Mouse (Mus musculus) hindbrain, postnatal 0 days (tissue): Measurements from ENCODE around the gene Nrxn3. TPM values are rescaled to one million over a fixed set of nuclear protein-coding genes. Genes with fewer than 3 reads are reported as not detected.

Experiments used
- ATAC-seq: fragments of 200-750 bp; cut with Nextera tagmentation; 2 replicates; pipeline ENCODE4 v1.8.0; 2017; ENCODE audit warnings: mild to moderate bottlenecking, moderate TSS enrichment, moderate library complexity
- DNase-seq: peaks from one replicate; pipeline ENCODE4 v3.0.0-alpha.2; 2015; ENCODE audit warnings: low spot score
- H3K27ac ChIP-seq: fragments of 300-500 bp; sonication (generic); 2 replicates; pipeline ENCODE4 v1.5.1; 2014; ENCODE audit warnings: mild to moderate bottlenecking
- H3K27me3 ChIP-seq: fragments of 300-500 bp; sonication (generic); 2 replicates; pipeline ENCODE4 v1.6.1; 2014; ENCODE audit warnings: low read length, mixed read lengths; ENCODE audit not compliant: insufficient read depth
- H3K36me3 ChIP-seq: fragments of 300-500 bp; sonication (generic); 2 replicates; pipeline ENCODE4 v1.6.1; 2014; ENCODE audit warnings: low read length, mixed read lengths; ENCODE audit not compliant: insufficient read depth
- H3K4me1 ChIP-seq: fragments of 300-500 bp; sonication (generic); 2 replicates; pipeline ENCODE4 v1.6.1; 2014; ENCODE audit warnings: antibody characterized with exemption, low read length, mixed read lengths; ENCODE audit not compliant: insufficient read depth
- H3K4me2 ChIP-seq: fragments of 300-500 bp; sonication (generic); 2 replicates; pipeline ENCODE4 v1.6.1; 2014; ENCODE audit warnings: low read depth, mild to moderate bottlenecking, low read length, moderate library complexity, mixed read lengths
- H3K4me3 ChIP-seq: fragments of 300-500 bp; sonication (generic); 2 replicates; pipeline ENCODE4 v1.5.1; 2014; ENCODE audit warnings: low read length
- H3K9ac ChIP-seq: fragments of 300-500 bp; sonication (generic); replicated peaks from 2 replicates; pipeline ENCODE4 v1.6.1; 2014; ENCODE audit warnings: mild to moderate bottlenecking, low read length, moderate library complexity, mixed read lengths
- H3K9me3 ChIP-seq: fragments of 300-500 bp; sonication (generic); 2 replicates; pipeline ENCODE4 v1.6.1; 2016; ENCODE audit warnings: low read length, mixed read lengths
- CTCF ChIP-seq: IDR thresholded peaks from 2 replicates; pipeline ENCODE4 v1.5.1; 2016; ENCODE audit warnings: antibody characterized with exemption, control low read depth, low read depth
- WGBS: fragments of 180-500 bp; shearing (Covaris S2); extraction: QIAGEN DNeasy Blood & Tissue Kit; methylation state at CpG from one replicate; pipeline ENCODE4 v1.1.7; 2014; 5-methylcytosine and 5-hydroxymethylcytosine counted together
- polyA plus RNA-seq: library from polyadenylated mRNA; unstranded; fragments of >200 nt; fragmentation: Nextera tagmentation; extraction: Ambion mirVana; gene quantifications from 2 replicates; pipeline ENCODE4 v1.2.1, GENCODE M21; 2015
- total RNA-seq: library from RNA; depleted of rRNA; stranded (reverse); fragments of >200 nt; gene quantifications from 2 replicates; pipeline ENCODE4 v1.2.3, GENCODE M21; 2014

The Nrxn3 gene
- total and polyA plus RNA-seq, 2 experiments from 2014 or later: 87.8 to 103 TPM

DNA sequence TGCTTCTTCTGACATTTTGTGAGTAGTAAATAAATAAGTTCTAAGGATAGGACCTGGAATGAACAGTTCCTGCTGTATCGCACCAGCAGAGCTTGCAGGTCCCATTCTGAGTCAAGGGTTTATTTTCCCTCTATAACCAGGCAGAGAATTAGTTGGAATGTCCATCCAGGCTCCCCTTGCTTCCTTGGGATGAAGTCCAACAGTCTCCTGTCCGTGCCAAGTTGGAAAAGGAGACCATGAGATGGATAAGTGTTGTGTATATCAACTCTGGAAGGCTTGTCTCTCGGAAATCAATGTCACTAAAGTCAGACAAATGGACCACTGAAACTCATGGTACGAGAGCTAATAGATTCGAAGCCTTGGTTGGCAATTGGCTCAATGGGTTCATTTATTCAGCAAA lies 1087.5 kb downstream of the Nrxn3 start:
- H3K4me1 ChIP-seq: no peaks in the 10 kb centered on the region
- ATAC-seq: no peak
- no peak overlapping the region for H3K9ac ChIP-seq
- WGBS: 84% methylated on average over 5 of the region's 5 CpGs
- H3K27ac ChIP-seq: no peak overlapping the region
- no peak for TF ChIP-seq CTCF
- no peaks in the 10 kb centered on the region for H3K9me3 ChIP-seq
- H3K36me3 ChIP-seq: no peaks in the 10 kb centered on the region
- H3K4me2 ChIP-seq: no peak overlapping the region
- H3K4me3 ChIP-seq: no peak overlapping the region
- DNase-seq: no peak
- no peaks in the 10 kb centered on the region for H3K27me3 ChIP-seq

DNA sequence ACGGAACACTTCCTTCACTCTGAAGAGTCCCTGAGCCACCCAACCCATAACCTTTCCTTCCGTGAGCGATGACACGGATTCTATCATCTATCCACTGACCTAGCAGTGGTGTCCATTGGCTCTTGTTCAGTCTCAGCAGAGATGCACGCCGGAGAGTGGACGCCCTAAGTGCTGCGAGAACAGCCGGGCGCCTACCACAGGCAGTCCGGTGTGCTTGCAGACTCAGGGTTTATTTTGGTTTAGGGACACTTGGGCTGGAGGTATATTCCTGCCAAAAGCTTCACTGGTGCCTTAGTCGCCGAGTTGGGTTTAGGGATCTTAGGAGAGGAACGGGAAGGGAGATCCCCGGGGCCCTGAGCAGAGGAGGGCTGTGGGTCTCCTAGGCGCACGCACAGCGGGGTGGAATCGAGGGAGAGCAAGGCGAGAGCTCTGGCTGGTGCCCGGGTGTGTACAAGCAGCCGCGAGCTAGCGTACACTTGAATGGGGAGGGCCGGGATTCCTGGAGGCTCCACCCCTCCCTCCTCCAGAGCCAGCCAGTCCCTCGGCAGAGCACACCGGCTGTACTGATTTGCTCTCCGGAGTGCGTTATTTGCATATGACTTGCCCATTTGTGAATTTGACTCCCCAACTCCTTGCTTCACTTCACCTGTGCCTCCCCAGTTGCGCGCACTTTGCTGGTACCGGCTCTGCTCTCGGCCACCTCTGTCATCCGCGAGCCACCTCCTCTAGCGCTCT lies 1089.3 kb downstream of the Nrxn3 start:
- TF ChIP-seq CTCF: peak; percentile 48
- Histone ChIP-seq H3K9me3 (no peaks in the 10 kb centered on the region), H3K4me3 (peak overlapping the region; percentile 59), H3K9ac (peak overlapping the region; percentile 58), H3K27me3 (no peaks in the 10 kb centered on the region), H3K4me2 (peak overlapping the region; percentile 96), H3K36me3 (no peaks in the 10 kb centered on the region), H3K27ac (peak overlapping the region; percentile 77), H3K4me1 (no peaks in the 10 kb centered on the region)
- WGBS: 1% methylated on average over 36 of the region's 36 CpGs
- DNase-seq (peak; percentile 82), ATAC-seq (peak; percentile 94)

DNA sequence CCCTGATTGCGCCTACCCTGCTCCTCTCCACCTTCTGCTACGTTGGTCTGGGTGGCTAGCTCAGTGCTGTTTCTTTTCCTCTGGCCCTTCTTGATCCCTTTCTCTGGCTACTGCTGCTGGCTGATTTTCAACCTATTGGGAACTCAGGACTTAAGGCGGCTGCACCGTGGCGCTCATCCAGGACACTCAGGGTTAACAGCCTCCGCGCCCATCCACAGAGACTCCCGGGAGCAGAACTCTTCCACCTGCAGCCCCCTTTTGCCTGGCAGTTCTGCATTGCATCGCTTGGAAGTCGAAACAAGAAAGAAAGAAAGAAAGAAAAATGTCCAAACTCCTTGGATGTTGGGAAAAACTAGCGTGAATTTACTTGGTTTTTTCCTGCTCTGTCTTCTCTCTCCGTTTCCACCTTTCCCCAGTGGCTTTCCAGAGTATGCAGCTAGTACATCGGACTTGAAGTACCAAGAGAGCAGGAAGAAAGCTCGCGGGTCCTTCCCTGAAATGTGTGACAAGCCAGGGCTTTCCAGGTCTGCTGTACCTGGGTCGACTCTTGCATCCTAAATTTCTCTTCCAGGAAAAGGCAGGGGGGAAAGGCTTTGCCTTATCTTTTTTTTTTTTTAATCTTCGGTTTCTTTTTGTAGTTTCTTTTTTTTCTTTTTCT lies 1090.0 kb downstream of the Nrxn3 start:
- ATAC-seq (no peak; the same call in 1 of the 2 replicates), DNase-seq (peak; percentile 62)
- Histone ChIP-seq H3K9ac (peak overlapping the region; percentile 58), H3K4me1 (peaks cover 3% of the 10 kb centered on the region; the same call in 1 of the 2 replicates), H3K9me3 (no peaks in the 10 kb centered on the region), H3K27me3 (no peaks in the 10 kb centered on the region), H3K4me2 (peak overlapping the region; percentile 96), H3K4me3 (peak overlapping the region; percentile 59), H3K36me3 (no peaks in the 10 kb centered on the region), H3K27ac (peak overlapping the region; percentile 77)
- 2% methylated on average over 17 of the region's 17 CpGs for WGBS
- TF ChIP-seq CTCF: no peak

DNA sequence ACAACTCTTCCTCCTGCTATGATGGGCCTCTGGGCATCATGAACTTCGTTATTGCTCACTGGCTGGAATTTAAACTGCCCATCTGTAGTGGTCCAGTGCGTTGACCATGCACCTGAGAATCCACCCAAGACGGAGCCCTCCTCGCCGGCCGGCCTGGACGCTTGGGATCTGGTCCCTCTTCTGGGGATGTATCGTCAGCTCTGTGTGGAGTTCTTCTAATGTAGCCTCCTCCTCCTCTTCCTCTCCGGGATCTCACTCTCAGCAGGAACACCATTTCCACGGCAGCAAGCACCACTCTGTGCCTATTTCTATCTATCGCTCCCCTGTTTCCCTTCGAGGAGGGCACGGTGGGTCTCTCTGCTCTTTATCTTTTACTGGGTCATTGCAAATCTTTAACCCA lies 1090.6 kb downstream of the Nrxn3 start:
- no peaks in the 10 kb centered on the region for H3K27me3 ChIP-seq
- H3K4me2 ChIP-seq: peak overlapping the region; percentile 96
- no peaks in the 10 kb centered on the region for H3K9me3 ChIP-seq
- no peaks in the 10 kb centered on the region for H3K36me3 ChIP-seq
- peak; percentile 32 for DNase-seq
- H3K4me3 ChIP-seq: peak overlapping the region; percentile 59
- TF ChIP-seq CTCF: no peak
- H3K4me1 ChIP-seq: peaks cover 3% of the 10 kb centered on the region; the same call in 1 of the 2 replicates
- H3K9ac ChIP-seq: peak overlapping the region; percentile 58
- ATAC-seq: no peak
- 12% methylated on average over 13 of the region's 13 CpGs for WGBS
- peak overlapping the region; percentile 17; the same call in 1 of the 2 replicates for H3K27ac ChIP-seq

DNA sequence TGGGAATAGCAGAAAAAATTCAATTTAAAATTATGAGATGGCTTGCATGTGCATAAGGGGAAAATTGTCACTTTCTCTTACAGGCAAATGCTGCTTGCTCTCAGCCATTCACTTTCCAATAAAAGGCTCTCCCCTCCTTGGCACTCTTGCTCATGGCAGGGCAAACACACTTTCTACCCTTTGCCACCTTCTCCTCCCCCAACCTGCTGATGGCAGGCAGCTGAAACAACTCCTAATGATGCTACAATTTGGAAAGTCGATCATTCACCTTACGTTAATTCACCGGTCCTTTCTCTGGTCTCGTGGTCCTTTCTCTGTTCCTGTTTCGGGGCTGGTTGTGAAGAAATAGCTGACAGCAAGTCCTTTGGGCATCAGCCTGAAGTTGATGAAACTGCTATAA lies 1091.0 kb downstream of the Nrxn3 start:
- Histone ChIP-seq H3K27me3 (no peaks in the 10 kb centered on the region), H3K36me3 (no peaks in the 10 kb centered on the region), H3K9ac (peak overlapping the region; percentile 58), H3K4me3 (peak overlapping the region; percentile 59), H3K4me1 (peaks cover 3% of the 10 kb centered on the region; the same call in 1 of the 2 replicates), H3K9me3 (no peaks in the 10 kb centered on the region), H3K27ac (peak overlapping the region; percentile 17; the same call in 1 of the 2 replicates), H3K4me2 (peak overlapping the region; percentile 96)
- WGBS: 52% methylated on average over 5 of the region's 5 CpGs
- no peak for ATAC-seq
- no peak for TF ChIP-seq CTCF
- no peak for DNase-seq

DNA sequence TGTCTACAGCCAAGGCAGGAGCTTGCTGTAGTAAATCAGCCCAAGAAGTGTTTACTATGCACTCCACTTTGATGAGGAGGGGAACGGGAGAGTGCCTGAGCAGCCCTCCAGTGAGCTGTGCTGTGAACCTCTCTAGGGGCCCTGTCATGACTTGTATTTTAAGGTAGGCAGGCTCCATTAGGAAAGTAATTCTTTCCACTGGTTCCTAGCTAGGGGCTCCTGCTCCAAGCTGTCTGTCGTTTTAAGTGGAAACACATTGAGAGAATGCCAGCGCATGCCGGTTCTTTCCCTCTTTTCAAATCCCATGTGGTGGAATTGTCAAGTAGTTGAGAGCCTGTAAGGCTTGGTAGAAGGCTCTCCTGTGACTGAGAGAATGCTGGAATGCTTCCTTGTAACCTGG lies 1091.9 kb downstream of the Nrxn3 start:
- no peaks in the 10 kb centered on the region for H3K9me3 ChIP-seq
- H3K9ac ChIP-seq: no peak overlapping the region; the same call in 1 of the 2 replicates
- TF ChIP-seq CTCF: no peak
- peak overlapping the region; percentile 96 for H3K4me2 ChIP-seq
- no peak overlapping the region for H3K27ac ChIP-seq
- H3K27me3 ChIP-seq: no peaks in the 10 kb centered on the region
- WGBS: 34% methylated on average over 4 of the region's 4 CpGs
- H3K36me3 ChIP-seq: no peaks in the 10 kb centered on the region
- peaks cover 3% of the 10 kb centered on the region; the same call in 1 of the 2 replicates for H3K4me1 ChIP-seq
- peak overlapping the region; percentile 59 for H3K4me3 ChIP-seq
- DNase-seq: peak; percentile 28
- ATAC-seq: no peak
